Mouse (Mus musculus) intestine, embryonic 14.5 days (tissue): ENCODE measurements around the gene Prkg1. TPM values are rescaled to one million over a fixed set of nuclear protein-coding genes. Genes with fewer than 3 reads are reported as not detected.
A peak's percentile ranks its signal among the peaks of the same experiment; 100 is the strongest.
"Not testable (repeated sequence)": the region's sequence is repeated elsewhere in the genome, so short reads cannot be mapped to it uniquely, and the experiment has no call there.

Source experiments
- ATAC-seq: fragments of 200-750 bp; cut with Nextera tagmentation; replicated peaks from 2 replicates; pipeline ENCODE4 v1.8.0; 2017; ENCODE audit warnings: low read depth, moderate number of reproducible peaks, moderate TSS enrichment, moderate library complexity; ENCODE audit not compliant: low FRiP score, low TSS enrichment
- DNase-seq: peaks from one replicate; pipeline ENCODE4 v3.0.0-alpha.2; 2018; ENCODE audit warnings: low spot score
- H3K27ac ChIP-seq: fragments of 300-500 bp; sonication (generic); 2 replicates; pipeline ENCODE4 v1.5.1; 2014; ENCODE audit warnings: low read depth, mild to moderate bottlenecking, control low read depth
- H3K27me3 ChIP-seq: fragments of 300-500 bp; sonication (generic); replicated peaks from 2 replicates; pipeline ENCODE4 v1.6.1; 2014; ENCODE audit warnings: low read length, control low read depth; ENCODE audit not compliant: control insufficient read depth, insufficient read depth
- H3K36me3 ChIP-seq: fragments of 300-500 bp; sonication (generic); 2 replicates; pipeline ENCODE4 v1.6.1; 2014; ENCODE audit warnings: low read length, control low read depth; ENCODE audit not compliant: control insufficient read depth, insufficient read depth
- H3K4me1 ChIP-seq: fragments of 300-500 bp; sonication (generic); replicated peaks from 2 replicates; pipeline ENCODE4 v1.6.1; 2014; ENCODE audit warnings: low read length, control low read depth, mixed read lengths; ENCODE audit not compliant: control insufficient read depth, insufficient read depth
- H3K4me2 ChIP-seq: fragments of 300-500 bp; sonication (generic); 2 replicates; pipeline ENCODE4 v1.6.1; 2014; ENCODE audit warnings: low read length
- H3K4me3 ChIP-seq: fragments of 300-500 bp; sonication (generic); 2 replicates; pipeline ENCODE4 v1.5.1; 2014; ENCODE audit warnings: low read depth, low read length, control low read depth, mixed read lengths
- H3K9ac ChIP-seq: fragments of 300-500 bp; sonication (generic); 2 replicates; pipeline ENCODE4 v1.6.1; 2014; ENCODE audit warnings: mild to moderate bottlenecking, low read length
- H3K9me3 ChIP-seq: fragments of 300-500 bp; sonication (generic); 2 replicates; pipeline ENCODE4 v1.6.1; 2016; ENCODE audit warnings: low read length, control low read depth; ENCODE audit not compliant: control insufficient read depth
- WGBS: fragments of 180-500 bp; shearing (Covaris S2); extraction: QIAGEN DNeasy Blood & Tissue Kit; methylation state at CpG from one replicate; pipeline ENCODE4 v1.1.7; 2014; 5-methylcytosine and 5-hydroxymethylcytosine counted together
- polyA plus RNA-seq: library from polyadenylated mRNA; unstranded; fragments of >200 nt; fragmentation: Nextera tagmentation; extraction: Ambion mirVana; gene quantifications from 2 replicates; pipeline ENCODE4 v1.2.1, GENCODE M21; 2014

Prkg1 gene
- polyA plus RNA-seq, 1 experiment from 2014 or later = 14.2 TPM

- no peaks in the 10 kb centered on the region for H3K27me3 ChIP-seq
- H3K27ac ChIP-seq = no peak overlapping the region
- H3K4me3 ChIP-seq = no peak overlapping the region
- 58% methylated on average over 5 of the region's 5 CpGs for WGBS
- DNase-seq (no peak), ATAC-seq (no peak)
- H3K9me3 ChIP-seq = no peaks in the 10 kb centered on the region
- no peak overlapping the region for H3K9ac ChIP-seq
- no peak overlapping the region for H3K4me2 ChIP-seq
- no peaks in the 10 kb centered on the region for H3K36me3 ChIP-seq
- H3K4me1 ChIP-seq = 0 out of 2 replicates have a peak, but pooled peaks cover 2% of the 10 kb centered on the region
Observed at GRCm38 (mm10) chr19:31361575-31361974, 403.3 kb downstream of the Prkg1 start.

GRCm38 (mm10) chr19:31361161-31361560 lies 403.7 kb downstream of the Prkg1 start:
- no peaks in the 10 kb centered on the region for H3K36me3 ChIP-seq
- DNase-seq (no peak), ATAC-seq (no peak)
- no peaks in the 10 kb centered on the region for H3K9me3 ChIP-seq
- 0 out of 2 replicates have a peak, but pooled peaks cover 2% of the 10 kb centered on the region for H3K4me1 ChIP-seq
- no peak overlapping the region for H3K27ac ChIP-seq
- H3K27me3 ChIP-seq = no peaks in the 10 kb centered on the region
- H3K4me3 ChIP-seq = no peak overlapping the region
- WGBS = 53% methylated on average over 3 of the region's 3 CpGs
- no peak overlapping the region for H3K4me2 ChIP-seq
- H3K9ac ChIP-seq = no peak overlapping the region

- Histone ChIP-seq H3K4me2 (no peak overlapping the region), H3K4me1 (no peaks in the 10 kb centered on the region), H3K27me3 (no peaks in the 10 kb centered on the region), H3K4me3 (no peak overlapping the region), H3K9ac (no peak overlapping the region), H3K9me3 (no peaks in the 10 kb centered on the region), H3K36me3 (no peaks in the 10 kb centered on the region), H3K27ac (no peak overlapping the region)
- WGBS = 74% methylated on average over 1 of the region's 1 CpGs
- DNase-seq (no peak), ATAC-seq (no peak)
Observed at GRCm38 (mm10) chr19:31354959-31355358, 409.9 kb downstream of the Prkg1 start.

DNA sequence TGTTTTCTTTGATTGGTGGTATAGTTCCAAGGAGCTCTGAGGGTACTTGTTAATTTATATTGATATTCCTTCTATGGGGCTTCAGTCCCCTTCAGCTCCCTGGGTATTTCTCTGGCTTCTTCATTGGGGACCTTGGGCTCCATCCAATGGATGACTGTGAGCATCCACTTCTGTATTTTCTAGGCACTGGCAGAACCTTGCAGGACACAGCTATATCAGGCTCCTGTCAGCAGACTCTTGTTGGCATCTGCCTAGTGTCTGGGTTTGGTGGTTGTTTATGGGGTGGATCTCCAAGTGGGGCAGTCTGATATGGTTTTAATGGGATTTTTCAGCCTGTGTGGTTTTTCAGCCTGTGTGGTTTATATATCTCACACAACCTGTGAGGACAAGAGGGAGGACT lies 412.0 kb downstream of the Prkg1 start:
- H3K4me2 ChIP-seq, ATAC-seq, H3K36me3 ChIP-seq, H3K9ac ChIP-seq, H3K4me1 ChIP-seq, DNase-seq, H3K27ac ChIP-seq, H3K4me3 ChIP-seq, H3K9me3 ChIP-seq, H3K27me3 ChIP-seq: not testable (repeated sequence)

- Histone ChIP-seq H3K4me1 (no peaks in the 10 kb centered on the region), H3K4me3 (no peak overlapping the region), H3K27me3 (no peaks in the 10 kb centered on the region), H3K4me2 (no peak overlapping the region), H3K9me3 (no peaks in the 10 kb centered on the region), H3K36me3 (no peaks in the 10 kb centered on the region), H3K9ac (no peak overlapping the region), H3K27ac (no peak overlapping the region)
- ATAC-seq (no peak), DNase-seq (no peak)
- 63% methylated on average over 3 of the region's 3 CpGs for WGBS
Observed at GRCm38 (mm10) chr19:31351796-31352195, 413.0 kb downstream of the Prkg1 start.

DNA sequence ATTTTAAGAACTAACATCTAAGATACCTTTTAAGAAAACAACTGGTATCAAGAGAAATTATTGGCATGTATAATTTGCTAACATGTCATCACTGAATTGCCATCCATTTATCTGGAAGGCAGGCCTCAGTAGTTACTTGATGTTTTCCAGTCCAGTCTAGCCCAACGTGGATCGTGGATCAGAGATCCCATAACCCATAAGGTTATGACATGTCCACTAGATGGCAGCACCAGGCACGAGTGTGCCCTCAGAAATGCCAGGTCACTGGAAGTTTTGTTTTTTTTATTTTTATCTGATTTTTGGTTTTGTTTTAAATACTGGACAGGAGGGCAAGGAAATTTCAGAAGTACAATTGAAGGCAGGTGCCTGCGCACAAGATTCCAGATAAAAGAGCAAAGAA lies 422.7 kb downstream of the Prkg1 start:
- Histone ChIP-seq H3K36me3 (no peaks in the 10 kb centered on the region), H3K4me1 (peaks cover 7% of the 10 kb centered on the region), H3K4me2 (no peak overlapping the region), H3K4me3 (no peak overlapping the region), H3K9ac (no peak overlapping the region), H3K27ac (no peak overlapping the region; the same call in 1 of the 2 replicates), H3K9me3 (no peaks in the 10 kb centered on the region), H3K27me3 (no peaks in the 10 kb centered on the region)
- ATAC-seq (0 out of 2 replicates have a peak, but pooled peaks have one; percentile 58), DNase-seq (no peak)
- WGBS = 19% methylated on average over 4 of the region's 4 CpGs

DNA sequence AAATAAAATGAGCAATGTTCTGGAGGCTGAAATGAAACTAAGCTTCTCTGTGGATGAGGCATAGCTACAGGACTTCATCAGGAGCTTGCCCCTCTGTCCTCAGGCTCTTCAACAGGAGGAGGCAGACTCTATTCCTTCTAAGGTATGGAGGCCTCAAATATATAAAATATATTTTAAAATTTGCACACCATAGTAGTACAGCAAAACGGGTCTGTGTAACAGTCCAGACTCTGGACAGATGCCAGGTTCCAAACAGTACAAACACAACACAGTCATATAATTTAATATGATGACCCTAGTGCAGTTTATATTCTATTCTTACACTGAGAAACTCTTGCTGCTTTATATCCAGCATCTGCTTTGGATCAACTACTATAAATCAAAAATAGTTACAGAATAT lies 423.9 kb downstream of the Prkg1 start:
- Histone ChIP-seq H3K9me3 (no peaks in the 10 kb centered on the region), H3K36me3 (no peaks in the 10 kb centered on the region), H3K27me3 (no peaks in the 10 kb centered on the region), H3K27ac (no peak overlapping the region), H3K4me3 (no peak overlapping the region), H3K4me1 (peaks cover 7% of the 10 kb centered on the region), H3K9ac (no peak overlapping the region), H3K4me2 (no peak overlapping the region)
- DNase-seq (no peak), ATAC-seq (peak; percentile 78; the same call in 1 of the 2 replicates)
- 16% methylated on average over 1 of the region's 1 CpGs for WGBS

GRCm38 (mm10) chr19:31338355-31339101 lies 426.3 kb downstream of the Prkg1 start:
- Histone ChIP-seq H3K4me3 (no peak overlapping the region), H3K36me3 (no peaks in the 10 kb centered on the region), H3K9me3 (no peaks in the 10 kb centered on the region), H3K27ac (no peak overlapping the region), H3K9ac (no peak overlapping the region), H3K4me2 (no peak overlapping the region), H3K4me1 (peaks cover 7% of the 10 kb centered on the region), H3K27me3 (no peaks in the 10 kb centered on the region)
- no peak for ATAC-seq
- no peak for DNase-seq
- WGBS = 73% methylated on average over 5 of the region's 5 CpGs

DNA sequence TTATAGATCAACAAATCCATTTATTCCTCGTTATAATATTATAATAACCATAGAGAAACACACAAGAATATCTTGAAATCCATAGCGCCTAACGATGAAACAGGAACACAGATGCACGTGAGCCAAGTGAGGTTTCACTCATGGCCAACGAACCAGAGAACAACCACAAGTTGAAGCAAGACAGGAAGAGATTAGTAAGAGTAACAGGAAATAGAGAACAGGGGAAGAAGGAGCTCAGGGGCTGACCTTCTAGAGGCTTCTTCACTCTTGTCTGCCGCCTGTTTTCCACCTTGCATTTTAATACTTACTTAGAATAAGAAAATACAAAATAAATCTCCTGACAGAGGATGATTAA lies 427.0 kb downstream of the Prkg1 start:
- Histone ChIP-seq H3K4me2 (no peak overlapping the region), H3K36me3 (no peaks in the 10 kb centered on the region), H3K27ac (no peak overlapping the region), H3K9me3 (no peaks in the 10 kb centered on the region), H3K27me3 (no peaks in the 10 kb centered on the region), H3K9ac (no peak overlapping the region), H3K4me3 (no peak overlapping the region), H3K4me1 (peaks cover 5% of the 10 kb centered on the region)
- DNase-seq (no peak), ATAC-seq (no peak)
- WGBS = 81% methylated on average over 6 of the region's 6 CpGs
